Mouse (Mus musculus) stomach, postnatal 0 days (tissue): ENCODE results near the gene Cfap20. TPM values are rescaled to one million over a fixed set of nuclear protein-coding genes. Genes with fewer than 3 reads are reported as not detected.

Source experiments
- ATAC-seq: fragments of 200-750 bp; cut with Nextera tagmentation; 2 replicates; pipeline ENCODE4 v1.8.0; 2017; ENCODE audit not compliant: low FRiP score, low TSS enrichment
- DNase-seq: peaks from one replicate; pipeline ENCODE4 v3.0.0-alpha.2; 2016; ENCODE audit warnings: low spot score
- H3K27ac ChIP-seq: fragments of 300-500 bp; sonication (generic); replicated peaks from 2 replicates; pipeline ENCODE4 v1.5.1; 2014; ENCODE audit warnings: mild to moderate bottlenecking, control low read depth
- H3K27me3 ChIP-seq: fragments of 300-500 bp; sonication (generic); 2 replicates; pipeline ENCODE4 v1.6.1; 2014; ENCODE audit warnings: low read length; ENCODE audit not compliant: control insufficient read depth, insufficient read depth
- H3K36me3 ChIP-seq: fragments of 300-500 bp; sonication (generic); 2 replicates; pipeline ENCODE4 v1.6.1; 2014; ENCODE audit warnings: low read length, mixed read lengths; ENCODE audit not compliant: control insufficient read depth, insufficient read depth
- H3K4me1 ChIP-seq: fragments of 300-500 bp; sonication (generic); replicated peaks from 2 replicates; pipeline ENCODE4 v1.6.1; 2014; ENCODE audit warnings: antibody characterized with exemption; ENCODE audit not compliant: control insufficient read depth, insufficient read depth
- H3K4me2 ChIP-seq: fragments of 300-500 bp; sonication (generic); replicated peaks from 2 replicates; pipeline ENCODE4 v1.6.1; 2014; ENCODE audit warnings: low read depth, mild to moderate bottlenecking, control low read depth, moderate library complexity
- H3K4me3 ChIP-seq: fragments of 300-500 bp; sonication (generic); 2 replicates; pipeline ENCODE4 v1.5.1; 2014; ENCODE audit warnings: low read depth, low read length, control low read depth
- H3K9ac ChIP-seq: fragments of 300-500 bp; sonication (generic); 2 replicates; pipeline ENCODE4 v1.6.1; 2014; ENCODE audit warnings: mild to moderate bottlenecking, low read length, control low read depth, mixed read lengths
- H3K9me3 ChIP-seq: fragments of 300-500 bp; sonication (generic); 2 replicates; pipeline ENCODE4 v1.6.1; 2016; ENCODE audit warnings: low read length; ENCODE audit not compliant: control insufficient read depth
- CTCF ChIP-seq: IDR thresholded peaks from 2 replicates; pipeline ENCODE4 v1.5.1; 2016; ENCODE audit warnings: antibody characterized with exemption, low read depth, mild to moderate bottlenecking, moderate library complexity
- EP300 ChIP-seq: optimal IDR thresholded peaks from 2 replicates; pipeline ENCODE3; 2016; ENCODE audit warnings: antibody characterized with exemption
- WGBS: fragments of 180-500 bp; shearing (Covaris S2); extraction: QIAGEN DNeasy Blood & Tissue Kit; methylation state at CpG from one replicate; pipeline ENCODE4 v1.1.7; 2014; 5-methylcytosine and 5-hydroxymethylcytosine counted together
- polyA plus RNA-seq: library from polyadenylated mRNA; unstranded; fragments of >200 nt; fragmentation: Nextera tagmentation; extraction: Ambion mirVana; gene quantifications from 2 replicates; pipeline ENCODE4 v1.2.1, GENCODE M21; 2015

Cfap20 gene
- 85.5 and 85.7 TPM in 2 replicates for polyA plus RNA-seq

DNA sequence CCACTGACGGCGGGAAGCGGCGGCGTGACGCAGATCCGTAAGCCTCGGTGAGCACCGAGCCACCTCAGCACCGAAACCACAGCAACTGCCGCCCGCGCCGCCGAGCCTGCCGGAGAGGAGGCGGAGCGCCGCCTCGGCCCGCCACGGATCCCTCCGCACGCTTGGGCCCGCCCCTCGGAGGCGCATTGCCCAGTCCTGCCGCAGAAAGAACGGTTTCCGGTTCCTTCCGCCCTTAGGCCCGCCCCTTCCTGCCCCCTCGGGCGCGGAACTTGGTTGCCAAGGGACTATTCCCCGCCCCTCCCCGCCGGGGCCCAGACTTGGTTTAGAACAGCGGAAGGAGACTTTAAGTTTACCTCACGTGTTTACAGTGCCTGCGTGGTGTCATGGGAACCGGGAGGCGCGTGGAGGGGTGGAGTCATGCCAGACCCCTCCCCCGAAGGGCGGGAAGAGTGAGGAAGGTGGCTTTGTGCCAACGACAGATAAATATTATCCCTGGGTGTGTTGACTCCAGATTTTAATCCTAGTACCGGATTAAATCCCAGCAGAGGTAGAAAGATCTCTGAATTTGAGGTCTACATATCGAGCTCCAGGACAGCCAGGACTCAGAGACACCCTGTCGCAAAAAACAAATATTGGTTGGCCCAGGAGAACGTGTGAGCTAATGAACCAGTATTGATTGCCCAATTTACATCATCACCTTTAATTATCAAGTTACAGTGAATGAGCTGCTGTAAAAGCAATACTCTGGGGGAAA lies at the start of gene Cfap20:
Cfap20 (minus strand) TSS at position 184 of the 754 bp plus-strand sequence.
- peak within 1 kb of the TSS; percentile 93 for H3K9ac ChIP-seq
- H3K9me3 ChIP-seq = no peaks in the 10 kb centered on the region
- no peaks in the 10 kb centered on the region for H3K36me3 ChIP-seq
- peak within 1 kb of the TSS; percentile 89 for H3K4me3 ChIP-seq
- peaks cover 7% of the 10 kb centered on the region for H3K4me1 ChIP-seq
- DNase-seq (peak; percentile 100), ATAC-seq (peak; percentile 98)
- H3K27ac ChIP-seq = peak within 1 kb of the TSS; percentile 95
- TF ChIP-seq EP300 (no peak), CTCF (peak; percentile 7)
- no peaks in the 10 kb centered on the region for H3K27me3 ChIP-seq
- under 1% methylated on average over 34 of the region's 51 CpGs for WGBS
- H3K4me2 ChIP-seq = peak within 1 kb of the TSS; percentile 75

DNA sequence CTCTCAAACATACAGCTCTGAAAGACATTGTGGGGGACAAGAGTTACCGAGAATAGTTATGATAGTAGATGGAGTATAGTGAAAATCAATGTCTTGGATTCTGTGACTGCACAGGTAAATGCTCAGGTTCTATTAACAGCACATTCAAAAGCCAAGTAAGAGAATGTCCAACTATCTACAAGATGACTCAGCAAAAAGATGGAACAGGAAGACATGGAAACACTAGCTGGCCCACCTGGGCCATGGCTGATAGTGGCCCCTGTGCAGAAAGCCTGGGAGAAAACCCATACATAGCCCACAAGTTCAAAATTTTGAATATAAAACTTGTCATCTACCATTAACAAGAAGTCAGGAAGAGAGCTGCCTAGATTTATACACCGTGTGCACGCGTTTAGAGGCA lies 35.3 kb upstream of the Cfap20 start:
- no peak for TF ChIP-seq EP300
- Histone ChIP-seq H3K9me3 (no peaks in the 10 kb centered on the region), H3K4me3 (no peak overlapping the region), H3K36me3 (peaks cover 11% of the 10 kb centered on the region; the same call in 1 of the 2 replicates), H3K4me2 (no peak overlapping the region), H3K27me3 (no peaks in the 10 kb centered on the region), H3K27ac (no peak overlapping the region), H3K9ac (no peak overlapping the region), H3K4me1 (no peaks in the 10 kb centered on the region)
- WGBS = 96% methylated on average over 4 of the region's 4 CpGs
- ATAC-seq (no peak), DNase-seq (no peak)

DNA sequence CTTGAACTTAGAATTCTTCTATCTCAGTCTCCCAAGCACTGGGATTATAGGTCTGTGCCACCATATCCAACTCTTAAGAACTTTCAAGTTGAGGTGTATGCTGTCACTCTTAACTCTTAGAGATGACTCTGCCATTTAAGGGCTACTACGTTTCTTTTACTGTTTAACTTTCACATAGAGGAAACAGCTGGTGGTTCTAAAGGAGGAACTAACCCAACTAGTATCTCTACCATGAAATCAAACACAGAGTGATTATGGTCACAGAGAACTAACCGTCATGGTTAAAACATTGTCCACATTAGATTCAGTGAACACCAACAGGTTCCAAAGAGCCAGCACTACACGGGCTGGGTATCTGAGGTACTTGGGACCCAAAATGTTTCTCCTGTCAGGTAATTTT lies 34.3 kb upstream of the Cfap20 start:
- DNase-seq (no peak), ATAC-seq (no peak)
- Histone ChIP-seq H3K4me1 (no peaks in the 10 kb centered on the region), H3K36me3 (peaks cover 15% of the 10 kb centered on the region; the same call in 1 of the 2 replicates), H3K9ac (no peak overlapping the region), H3K27ac (no peak overlapping the region), H3K4me2 (no peak overlapping the region), H3K9me3 (no peaks in the 10 kb centered on the region), H3K27me3 (no peaks in the 10 kb centered on the region), H3K4me3 (no peak overlapping the region)
- TF ChIP-seq CTCF (no peak), EP300 (no peak)
- 87% methylated on average over 3 of the region's 3 CpGs for WGBS

DNA sequence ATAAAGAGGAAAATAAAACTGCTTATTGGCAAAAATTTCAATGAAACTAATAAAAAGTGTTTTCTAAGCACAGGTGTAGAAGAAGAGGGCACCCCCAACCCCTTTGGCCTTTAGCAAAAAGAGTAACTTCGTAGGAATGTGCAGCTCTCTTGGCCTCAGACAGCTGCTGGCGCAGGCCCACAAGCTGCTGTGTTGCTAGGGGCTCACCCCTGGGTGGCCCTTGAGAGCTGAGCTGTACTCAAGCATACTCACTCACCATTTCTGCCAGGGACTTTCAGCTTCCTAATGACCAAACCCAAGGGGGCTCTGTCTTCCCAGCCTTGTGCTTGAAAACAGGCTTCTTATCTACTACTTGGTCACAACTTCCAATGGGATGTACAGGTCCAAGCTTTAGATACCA lies 31.9 kb upstream of the Cfap20 start:
- H3K27ac ChIP-seq = no peak overlapping the region
- no peaks in the 10 kb centered on the region for H3K9me3 ChIP-seq
- ATAC-seq = no peak
- H3K4me3 ChIP-seq = no peak overlapping the region
- no peak overlapping the region for H3K4me2 ChIP-seq
- no peak overlapping the region for H3K9ac ChIP-seq
- peaks cover 15% of the 10 kb centered on the region; the same call in 1 of the 2 replicates for H3K36me3 ChIP-seq
- 74% methylated on average over 2 of the region's 2 CpGs for WGBS
- TF ChIP-seq EP300 (no peak), CTCF (no peak)
- no peaks in the 10 kb centered on the region for H3K4me1 ChIP-seq
- no peak for DNase-seq
- no peaks in the 10 kb centered on the region for H3K27me3 ChIP-seq

DNA sequence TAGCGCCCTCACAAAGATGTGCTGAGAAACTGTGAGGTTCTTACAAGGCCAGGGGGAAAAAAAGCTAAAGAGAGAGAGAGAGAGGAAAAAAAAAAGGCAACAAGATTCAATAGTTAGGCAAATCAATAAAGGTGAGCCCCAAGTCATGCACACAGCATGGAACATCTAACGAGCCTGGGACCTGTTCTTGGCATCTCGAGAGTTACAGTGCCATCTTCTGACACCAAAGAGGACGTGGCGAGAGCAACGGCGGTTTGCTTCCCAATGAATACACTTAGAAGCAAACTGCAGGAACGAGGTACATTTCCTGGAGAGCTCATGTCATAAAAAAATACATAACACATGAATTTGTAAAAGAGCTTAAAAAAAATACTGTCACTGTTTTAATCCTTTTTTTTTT lies 17.8 kb upstream of the Cfap20 start:
- DNase-seq (no peak), ATAC-seq (no peak)
- no peaks in the 10 kb centered on the region for H3K4me1 ChIP-seq
- H3K27me3 ChIP-seq = no peaks in the 10 kb centered on the region
- H3K9me3 ChIP-seq = no peaks in the 10 kb centered on the region
- peaks cover 30% of the 10 kb centered on the region for H3K36me3 ChIP-seq
- 60% methylated on average over 8 of the region's 8 CpGs for WGBS
- TF ChIP-seq CTCF = peak; percentile 58
- no peak for TF ChIP-seq EP300
- no peak overlapping the region for H3K27ac ChIP-seq
- no peak overlapping the region for H3K9ac ChIP-seq
- no peak overlapping the region for H3K4me3 ChIP-seq
- H3K4me2 ChIP-seq = no peak overlapping the region

DNA sequence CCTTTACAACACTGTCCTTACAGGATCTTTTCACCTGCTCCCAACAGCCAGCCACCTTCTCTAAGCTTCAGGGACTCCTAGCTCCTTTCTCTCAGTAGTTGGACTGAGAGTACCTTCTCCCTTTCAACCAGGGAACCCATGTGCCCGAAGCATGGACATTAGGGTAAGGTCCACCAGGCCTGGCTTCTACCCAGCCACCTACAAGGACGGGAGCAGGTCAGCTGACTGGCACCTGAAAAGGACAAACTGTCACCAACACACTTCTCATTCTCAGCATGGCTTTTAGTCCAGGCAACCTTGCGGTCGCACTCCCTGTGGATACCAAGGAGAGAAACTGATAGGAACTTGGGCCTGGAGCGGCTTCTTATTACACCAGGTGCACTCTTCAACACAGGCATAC lies 15.6 kb upstream of the Cfap20 start:
- Histone ChIP-seq H3K9ac (no peak overlapping the region), H3K9me3 (no peaks in the 10 kb centered on the region), H3K4me3 (no peak overlapping the region), H3K27ac (no peak overlapping the region), H3K36me3 (peaks cover 31% of the 10 kb centered on the region), H3K27me3 (no peaks in the 10 kb centered on the region), H3K4me1 (no peaks in the 10 kb centered on the region), H3K4me2 (no peak overlapping the region)
- WGBS = 92% methylated on average over 5 of the region's 5 CpGs
- no peak for TF ChIP-seq EP300
- TF ChIP-seq CTCF = no peak
- ATAC-seq (no peak), DNase-seq (no peak)
